Comparison of ENCODE assay signal across 9 mouse cellular contexts in the genomic region with DNA sequence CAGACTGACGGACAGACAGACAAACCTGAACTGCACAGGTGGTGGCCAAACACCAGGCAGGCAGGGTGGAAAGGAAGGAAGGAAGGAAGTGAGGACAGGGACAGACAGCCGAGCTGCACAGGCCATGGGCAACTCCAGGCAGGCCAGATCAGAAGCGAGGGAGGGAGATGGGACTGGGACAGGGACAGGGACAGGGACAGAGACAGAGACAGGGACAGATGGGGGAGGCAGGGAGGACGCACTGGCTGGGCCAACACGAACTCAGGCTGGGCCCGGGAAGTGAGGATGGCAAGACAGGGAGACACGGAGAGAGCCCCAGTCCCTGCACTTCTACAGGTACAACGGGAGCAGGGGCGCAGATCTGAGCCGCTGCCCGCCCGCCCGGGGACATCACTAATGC.
DNase-seq lines count a peak whose midpoint lies in the region; ATAC-seq and TF ChIP-seq lines count a peak whose summit lies in the region.
"Had no signal": no experiment of that assay in that cellular context is flagged by ENCODE, and none has a peak within 500 bp of the region (broad histone marks: within the 10 kb centered on the region; RNA-seq: fewer than 3 reads in every experiment).

No protein-coding gene starts in this region.

- peak overlapping the region; percentile 35 for H3K4me2 ChIP-seq in embryonic facial prominence, embryonic 15.5 days (replicated peaks)
- H3K4me2 ChIP-seq in hindbrain, embryonic 15.5 days, result peak overlapping the region; percentile 39
- peak overlapping the region; percentile 43 for H3K4me2 ChIP-seq in liver, embryonic 14.5 days (ENCODE audit: low read depth)

- peak; percentile 8 for DNase-seq in gastrocnemius, postnatal 10 days
- no peak for DNase-seq in gastrocnemius, adult 18-20 months (ENCODE audit: low spot score)
- DNase-seq in liver, embryonic 14.5 days (ENCODE audit: low read depth in 3 of 3, low spot score in 3 of 3), result no peak
- peak; percentile 1 for DNase-seq in splenic B cell, adult 2 months (ENCODE audit: low read depth, low spot score)
- no peak for DNase-seq in adipocyte (ENCODE audit: low spot score)

- H3K27me3 ChIP-seq in ES-Bruce4 (ENCODE audit: control insufficient read depth, insufficient read depth, low read length, poor library complexity, severe bottlenecking), result no peaks in the 10 kb centered on the region
- no peaks in the 10 kb centered on the region for H3K27me3 ChIP-seq in embryonic facial prominence, embryonic 15.5 days
- H3K27me3 ChIP-seq in hindbrain, embryonic 15.5 days, result no peaks in the 10 kb centered on the region
- H3K27me3 ChIP-seq in liver, embryonic 14.5 days (ENCODE audit: control insufficient read depth, insufficient read depth, low read length), result no peaks in the 10 kb centered on the region
- H3K27me3 ChIP-seq in splenic B cell, adult 2 months (ENCODE audit: control insufficient read depth, insufficient read depth, low read length, poor library complexity, severe bottlenecking), result no peaks in the 10 kb centered on the region

- no peak for TF ChIP-seq CTCF in ES-Bruce4 (IDR thresholded peaks at IDR 0.05; ENCODE audit: low read depth, low read length)
- no peak for TF ChIP-seq CTCF in liver, embryonic 14.5 days (IDR thresholded peaks at IDR 0.05; ENCODE audit: low read depth)

- H3K9ac ChIP-seq in ES-Bruce4 (ENCODE audit: low read depth, poor library complexity, severe bottlenecking), result peak overlapping the region; percentile 33; the same call in 1 of the 2 replicates
- H3K9ac ChIP-seq in embryonic facial prominence, embryonic 15.5 days, result no peak overlapping the region
- 0 out of 2 replicates have a peak overlapping the region, but pooled peaks have one; percentile 19 for H3K9ac ChIP-seq in hindbrain, embryonic 15.5 days
- H3K9ac ChIP-seq in liver, embryonic 14.5 days (replicated peaks), result no peak overlapping the region

- TF ChIP-seq POLR2A in ES-Bruce4 (IDR thresholded peaks at IDR 0.05; ENCODE audit: insufficient read depth, low read length), result no peak

- ATAC-seq in embryonic facial prominence, embryonic 15.5 days (ENCODE audit: insufficient number of reproducible peaks, low FRiP score, low TSS enrichment, low read depth), result no peak
- peak; percentile 0; the same call in 1 of the 2 replicates for ATAC-seq in hindbrain, embryonic 15.5 days (ENCODE audit: low FRiP score, low read depth)
- ATAC-seq in liver, embryonic 14.5 days (ENCODE audit: insufficient read depth), result no peak

- H3K4me1 ChIP-seq in ES-Bruce4 (ENCODE audit: control insufficient read depth, insufficient read depth, low read length), result no peaks in the 10 kb centered on the region
- H3K4me1 ChIP-seq in embryonic facial prominence, embryonic 15.5 days, result no peaks in the 10 kb centered on the region
- H3K4me1 ChIP-seq in hindbrain, embryonic 15.5 days (replicated peaks), result no peaks in the 10 kb centered on the region
- H3K4me1 ChIP-seq in liver, embryonic 14.5 days (replicated peaks; ENCODE audit: control insufficient read depth in 2 of 2, insufficient read depth in 2 of 2, low read length in 1 of 2), result no peaks in the 10 kb centered on the region

- H3K9me3 ChIP-seq in ES-Bruce4 (replicated peaks; ENCODE audit: control insufficient read depth, insufficient read depth, low read length, poor library complexity, severe bottlenecking), result 0 out of 2 replicates have a peak, but pooled peaks cover 4% of the 10 kb centered on the region
- no peaks in the 10 kb centered on the region for H3K9me3 ChIP-seq in embryonic facial prominence, embryonic 15.5 days (replicated peaks)
- no peaks in the 10 kb centered on the region for H3K9me3 ChIP-seq in hindbrain, embryonic 15.5 days
- H3K9me3 ChIP-seq in liver, embryonic 14.5 days (ENCODE audit: control insufficient read depth, low read length), result no peaks in the 10 kb centered on the region; the same call in 1 of the 2 replicates

- 89% methylated on average over 13 of the region's 13 CpGs for whole genome bisulfite sequencing in embryonic facial prominence, embryonic 15.5 days
- 75% methylated on average over 13 of the region's 13 CpGs for WGBS in hindbrain, embryonic 15.5 days
- WGBS in liver, embryonic 14.5 days (ENCODE audit: insufficient replicate concordance), result 61% methylated on average over 13 of the region's 13 CpGs

- no peak for TF ChIP-seq EP300 in ES-Bruce4 (IDR thresholded peaks at IDR 0.05; ENCODE audit: insufficient read depth, low read depth, low read length)
- TF ChIP-seq EP300 in liver, embryonic 14.5 days (IDR thresholded peaks at IDR 0.05; ENCODE audit: low read depth), result no peak

- H3K36me3 ChIP-seq in ES-Bruce4 (ENCODE audit: control insufficient read depth, insufficient read depth, low read length, poor library complexity, severe bottlenecking), result no peaks in the 10 kb centered on the region
- H3K36me3 ChIP-seq in embryonic facial prominence, embryonic 15.5 days, result no peaks in the 10 kb centered on the region
- no peaks in the 10 kb centered on the region for H3K36me3 ChIP-seq in hindbrain, embryonic 15.5 days
- H3K36me3 ChIP-seq in liver, embryonic 14.5 days (replicated peaks; ENCODE audit: control insufficient read depth, insufficient read depth, low read depth), result no peaks in the 10 kb centered on the region
- no peaks in the 10 kb centered on the region for H3K36me3 ChIP-seq in splenic B cell, adult 2 months (ENCODE audit: control insufficient read depth, insufficient read depth, low read length, poor library complexity, severe bottlenecking)
- H3K36me3 ChIP-seq: G1E had no signal

- H3K27ac ChIP-seq in ES-Bruce4 (ENCODE audit: insufficient read depth, low read length), result no peak overlapping the region
- no peak overlapping the region for H3K27ac ChIP-seq in embryonic facial prominence, embryonic 15.5 days (replicated peaks)
- no peak overlapping the region for H3K27ac ChIP-seq in hindbrain, embryonic 15.5 days (replicated peaks)
- no peak overlapping the region for H3K27ac ChIP-seq in liver, embryonic 14.5 days

- peak overlapping the region; percentile 46 for H3K4me3 ChIP-seq in ES-Bruce4 (ENCODE audit: low read depth, low read length)
- H3K4me3 ChIP-seq in embryonic facial prominence, embryonic 15.5 days (replicated peaks), result peak overlapping the region; percentile 25
- peak overlapping the region; percentile 23 for H3K4me3 ChIP-seq in hindbrain, embryonic 15.5 days
- no peak overlapping the region; a peak in 1 of 4 replicates for H3K4me3 ChIP-seq in liver, embryonic 14.5 days (ENCODE audit: insufficient read depth in 1 of 2, low read depth in 2 of 2, low read length in 2 of 2)

Comparison
In these comparisons a context has a peak if more than half of its experiments do, and no peak if none do; other contexts are left out.
1. DNase-seq: peak in gastrocnemius, postnatal 10 days (single experiment) and splenic B cell, adult 2 months (single experiment); none in gastrocnemius, adult 18-20 months (single experiment), liver, embryonic 14.5 days (0 of 3) and adipocyte (single experiment).
2. H3K4me3 ChIP-seq: peak in ES-Bruce4 (single experiment), embryonic facial prominence, embryonic 15.5 days (single experiment) and hindbrain, embryonic 15.5 days (single experiment); none in liver, embryonic 14.5 days (0 of 2).
3. H3K9ac ChIP-seq: peak in ES-Bruce4 (single experiment) and hindbrain, embryonic 15.5 days (single experiment); none in embryonic facial prominence, embryonic 15.5 days (single experiment) and liver, embryonic 14.5 days (single experiment).
4. Peak in every context shown above with its lines, with median percentiles within 50 percentile points of each other: H3K4me2 ChIP-seq.